Mouse (Mus musculus): ENCODE measurements around the gene Myh9. TPM values are rescaled to one million over a fixed set of nuclear protein-coding genes. Genes with fewer than 3 reads are reported as not detected.

The Myh9 gene
- total RNA-seq, 1 experiment = 152 TPM

GRCm38 (mm10) chr15:77823634-77824033 lies 18.3 kb downstream of the Myh9 start:
- peaks cover 23 to 55% of the 10 kb centered on the region in 2 experiments; a peak in 3 of 4 replicates for H3K4me1 ChIP-seq (ENCODE audit: control insufficient read depth in 2 of 2, insufficient read depth in 2 of 2, low read length in 2 of 2, poor library complexity in 1 of 2)
- TF ChIP-seq CHD2 (IDR thresholded peaks at IDR 0.05; ENCODE audit: low read depth, low read length) = no peak
- no peak overlapping the region for H3K4me3 ChIP-seq (ENCODE audit: insufficient read depth in 1 of 2, low read depth in 1 of 2, low read length in 2 of 2, poor library complexity in 1 of 2, severe bottlenecking in 1 of 2)
- H3K27ac ChIP-seq (ENCODE audit: insufficient read depth, low read depth, low read length, poor library complexity, severe bottlenecking) = no peak overlapping the region
- in situ Hi-C loops (cut with MboI; ENCODE audit: low sequenced_read_pairs in 2 of 2, unreplicated experiment in 2 of 2) = no loop called here
- no peaks in the 10 kb centered on the region for H3K9me3 ChIP-seq (ENCODE audit: control insufficient read depth, insufficient read depth, low read depth, low read length)
- H3K9ac ChIP-seq (ENCODE audit: insufficient read depth, low read depth, low read length, poor library complexity, severe bottlenecking) = no peak overlapping the region
- no peak for DNase-seq (ENCODE audit: low read depth, low spot score)
- peaks cover 5% of the 10 kb centered on the region; the same call in 1 of the 2 replicates for H3K36me3 ChIP-seq (ENCODE audit: control insufficient read depth, insufficient read depth, low read length, poor library complexity, severe bottlenecking)

DNA sequence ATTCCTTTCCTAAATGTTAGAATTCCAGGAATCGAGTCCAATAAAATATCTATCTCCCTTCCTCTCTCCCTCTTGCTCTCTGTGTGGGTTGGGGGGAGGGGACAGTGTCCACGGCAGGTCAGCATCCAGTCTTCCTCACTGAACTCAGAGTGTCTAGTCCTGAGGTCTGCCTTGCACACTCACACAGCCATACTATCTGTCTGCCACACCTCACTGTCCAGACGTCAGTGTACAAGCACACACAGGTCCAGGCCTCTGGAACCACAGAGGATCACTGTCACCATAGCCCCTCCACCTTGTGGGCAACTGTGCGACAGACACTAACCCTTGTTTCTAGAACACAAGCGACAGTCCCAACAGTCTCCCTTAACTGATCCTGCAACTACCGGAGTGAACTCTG lies 18.8 kb downstream of the Myh9 start:
- in situ Hi-C loops (cut with MboI; ENCODE audit: low sequenced_read_pairs in 2 of 2, unreplicated experiment in 2 of 2) = no loop called here
- peaks cover 23 to 54% of the 10 kb centered on the region in 2 experiments; a peak in 3 of 4 replicates for H3K4me1 ChIP-seq (ENCODE audit: control insufficient read depth in 2 of 2, insufficient read depth in 2 of 2, low read length in 2 of 2, poor library complexity in 1 of 2)

DNA sequence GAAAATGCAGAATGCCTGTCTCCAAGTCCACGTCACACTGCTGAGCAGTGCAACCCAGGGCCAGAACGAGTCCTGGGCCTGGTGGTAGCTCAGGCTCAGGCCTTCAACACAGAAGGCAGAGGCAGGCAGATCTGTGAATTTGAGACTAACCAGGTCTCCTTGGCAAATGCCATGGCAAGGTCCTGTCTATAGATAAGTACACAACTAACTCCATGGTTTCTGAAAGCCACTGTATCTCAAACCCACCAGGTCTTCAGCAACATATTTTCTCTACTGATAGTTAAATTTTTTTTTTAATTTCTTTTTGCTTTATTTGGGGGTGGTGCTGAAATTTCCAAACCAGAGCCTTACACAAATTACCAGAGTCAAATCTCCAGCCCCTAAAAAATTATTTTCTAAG lies 19.3 kb downstream of the Myh9 start:
- no peak for DNase-seq (ENCODE audit: low read depth, low spot score)
- in situ Hi-C loops (cut with MboI; ENCODE audit: low sequenced_read_pairs in 2 of 2, unreplicated experiment in 2 of 2) = no loop called here
- Histone ChIP-seq H3K4me1 (ENCODE audit: control insufficient read depth in 2 of 2, insufficient read depth in 2 of 2, low read length in 2 of 2, poor library complexity in 1 of 2) (peaks cover 19 to 52% of the 10 kb centered on the region in 2 experiments), H3K9me3 (ENCODE audit: control insufficient read depth, insufficient read depth, low read depth, low read length) (no peaks in the 10 kb centered on the region), H3K27ac (ENCODE audit: insufficient read depth, low read depth, low read length, poor library complexity, severe bottlenecking) (no peak overlapping the region), H3K4me3 (ENCODE audit: insufficient read depth in 1 of 2, low read depth in 1 of 2, low read length in 2 of 2, poor library complexity in 1 of 2, severe bottlenecking in 1 of 2) (no peak overlapping the region), H3K36me3 (ENCODE audit: control insufficient read depth, insufficient read depth, low read length, poor library complexity, severe bottlenecking) (peaks cover 5% of the 10 kb centered on the region; the same call in 1 of the 2 replicates), H3K9ac (ENCODE audit: insufficient read depth, low read depth, low read length, poor library complexity, severe bottlenecking) (no peak overlapping the region)
- TF ChIP-seq MAFK (IDR thresholded peaks at IDR 0.05; ENCODE audit: insufficient read depth, low read depth, low read length) = no peak
- no peak for TF ChIP-seq CHD2 (IDR thresholded peaks at IDR 0.05; ENCODE audit: low read depth, low read length)
- no peak for TF ChIP-seq ZNF384 (IDR thresholded peaks at IDR 0.05; ENCODE audit: low read depth, low read length)
- no peak for TF ChIP-seq HCFC1 (IDR thresholded peaks at IDR 0.05; ENCODE audit: borderline replicate concordance, insufficient read depth, low read length)
- no peak for TF ChIP-seq ZC3H11A (IDR thresholded peaks at IDR 0.05; ENCODE audit: borderline replicate concordance, low read depth, low read length)

More for the DNA sequence above, 18.8 kb downstream of the Myh9 start:
- H3K9ac ChIP-seq (ENCODE audit: insufficient read depth, low read depth, low read length, poor library complexity, severe bottlenecking) = no peak overlapping the region
- H3K27ac ChIP-seq (ENCODE audit: insufficient read depth, low read depth, low read length, poor library complexity, severe bottlenecking) = no peak overlapping the region
- H3K4me3 ChIP-seq (ENCODE audit: insufficient read depth in 1 of 2, low read depth in 1 of 2, low read length in 2 of 2, poor library complexity in 1 of 2, severe bottlenecking in 1 of 2) = no peak overlapping the region
- H3K9me3 ChIP-seq (ENCODE audit: control insufficient read depth, insufficient read depth, low read depth, low read length) = no peaks in the 10 kb centered on the region
- H3K36me3 ChIP-seq (ENCODE audit: control insufficient read depth, insufficient read depth, low read length, poor library complexity, severe bottlenecking) = peaks cover 5% of the 10 kb centered on the region; the same call in 1 of the 2 replicates
- TF ChIP-seq MAFK (IDR thresholded peaks at IDR 0.05; ENCODE audit: insufficient read depth, low read depth, low read length) (no peak), HCFC1 (IDR thresholded peaks at IDR 0.05; ENCODE audit: borderline replicate concordance, insufficient read depth, low read length) (no peak), CHD2 (IDR thresholded peaks at IDR 0.05; ENCODE audit: low read depth, low read length) (no peak), ZNF384 (IDR thresholded peaks at IDR 0.05; ENCODE audit: low read depth, low read length) (no peak), ZC3H11A (IDR thresholded peaks at IDR 0.05; ENCODE audit: borderline replicate concordance, low read depth, low read length) (no peak)
- DNase-seq (ENCODE audit: low read depth, low spot score) = no peak

DNA sequence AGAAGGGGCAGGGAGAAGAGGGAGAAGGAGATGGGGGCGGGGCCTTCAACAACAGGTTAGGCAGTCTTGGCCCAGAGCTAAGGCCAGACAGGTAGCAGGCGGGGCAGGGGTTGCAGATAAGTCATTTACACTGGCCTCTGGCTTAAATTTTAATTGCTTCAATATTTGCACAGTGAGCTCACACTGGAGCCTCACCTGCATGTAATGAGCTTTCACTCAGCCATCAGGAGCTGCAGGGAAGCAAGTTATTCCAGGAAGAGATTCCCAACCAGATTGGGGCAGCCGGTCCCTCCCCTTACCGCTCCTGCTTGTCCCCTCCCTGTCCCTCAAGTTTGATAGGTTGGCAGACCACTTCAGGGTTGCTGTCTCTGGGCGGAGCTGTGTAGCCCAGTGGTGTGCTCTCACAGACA lies 19.9 kb downstream of the Myh9 start:
- no peak for DNase-seq (ENCODE audit: low read depth, low spot score)
- Histone ChIP-seq H3K9me3 (ENCODE audit: control insufficient read depth, insufficient read depth, low read depth, low read length) (no peaks in the 10 kb centered on the region), H3K4me1 (ENCODE audit: control insufficient read depth in 2 of 2, insufficient read depth in 2 of 2, low read length in 2 of 2, poor library complexity in 1 of 2) (peaks cover 23 to 56% of the 10 kb centered on the region in 2 experiments), H3K4me3 (ENCODE audit: insufficient read depth in 1 of 2, low read depth in 1 of 2, low read length in 2 of 2, poor library complexity in 1 of 2, severe bottlenecking in 1 of 2) (no peak overlapping the region), H3K9ac (ENCODE audit: insufficient read depth, low read depth, low read length, poor library complexity, severe bottlenecking) (no peak overlapping the region), H3K36me3 (ENCODE audit: control insufficient read depth, insufficient read depth, low read length, poor library complexity, severe bottlenecking) (peaks cover 5% of the 10 kb centered on the region; the same call in 1 of the 2 replicates), H3K27ac (ENCODE audit: insufficient read depth, low read depth, low read length, poor library complexity, severe bottlenecking) (no peak overlapping the region)
- TF ChIP-seq HCFC1 (IDR thresholded peaks at IDR 0.05; ENCODE audit: borderline replicate concordance, insufficient read depth, low read length) = no peak
- TF ChIP-seq CHD2 (IDR thresholded peaks at IDR 0.05; ENCODE audit: low read depth, low read length) = no peak
- no peak for TF ChIP-seq ZC3H11A (IDR thresholded peaks at IDR 0.05; ENCODE audit: borderline replicate concordance, low read depth, low read length)
- in situ Hi-C loops (cut with MboI; ENCODE audit: low sequenced_read_pairs in 2 of 2, unreplicated experiment in 2 of 2) = no loop called here

- no peak overlapping the region for H3K4me3 ChIP-seq (ENCODE audit: insufficient read depth in 1 of 2, low read depth in 1 of 2, low read length in 2 of 2, poor library complexity in 1 of 2, severe bottlenecking in 1 of 2)
- peaks cover 5% of the 10 kb centered on the region; the same call in 1 of the 2 replicates for H3K36me3 ChIP-seq (ENCODE audit: control insufficient read depth, insufficient read depth, low read length, poor library complexity, severe bottlenecking)
- DNase-seq (ENCODE audit: low read depth, low spot score) = no peak
- in situ Hi-C loops (cut with MboI; ENCODE audit: low sequenced_read_pairs in 2 of 2, unreplicated experiment in 2 of 2) = no loop called here
- peaks cover 24 to 56% of the 10 kb centered on the region in 2 experiments for H3K4me1 ChIP-seq (ENCODE audit: control insufficient read depth in 2 of 2, insufficient read depth in 2 of 2, low read length in 2 of 2, poor library complexity in 1 of 2)
- TF ChIP-seq ZNF384 (IDR thresholded peaks at IDR 0.05; ENCODE audit: low read depth, low read length) = no peak
- no peak for TF ChIP-seq HCFC1 (IDR thresholded peaks at IDR 0.05; ENCODE audit: borderline replicate concordance, insufficient read depth, low read length)
- H3K27ac ChIP-seq (ENCODE audit: insufficient read depth, low read depth, low read length, poor library complexity, severe bottlenecking) = no peak overlapping the region
- H3K9me3 ChIP-seq (ENCODE audit: control insufficient read depth, insufficient read depth, low read depth, low read length) = no peaks in the 10 kb centered on the region
- H3K9ac ChIP-seq (ENCODE audit: insufficient read depth, low read depth, low read length, poor library complexity, severe bottlenecking) = no peak overlapping the region
Observed at GRCm38 (mm10) chr15:77821424-77821823, 20.6 kb downstream of the Myh9 start.

Data from ES-E14 (cell line).